Comparison of ENCODE assay signal across 13 mouse cellular contexts in genomic region chr11:96365441-96366091, GRCm38 (mm10). TPM values are rescaled to one million over a fixed set of nuclear protein-coding genes. Genes with fewer than 3 reads are reported as not detected.
A peak's percentile ranks its signal among the peaks of the same experiment; 100 is the strongest.
DNase-seq lines count a peak whose midpoint lies in the region; ATAC-seq and TF ChIP-seq lines count a peak whose summit lies in the region.
"Had no signal": no experiment of that assay in that cellular context is flagged by ENCODE, and none has a peak within 500 bp of the region (broad histone marks: within the 10 kb centered on the region; RNA-seq: fewer than 3 reads in every experiment).

Gene Hoxb1, plus strand, starts transcription at chr11:96365752.

- ATAC-seq in lung, embryonic 15.5 days (ENCODE audit: borderline replicate concordance, extremely low read depth, low FRiP score, low TSS enrichment), result no peak
- ATAC-seq in intestine, embryonic 14.5 days (replicated peaks; ENCODE audit: low FRiP score, low TSS enrichment, low read depth), result no peak
- ATAC-seq in neural tube, embryonic 15.5 days (ENCODE audit: low FRiP score), result peak; percentile 68; the same call in 1 of the 2 replicates
- ATAC-seq in CD4-positive, CD25-positive, alpha-beta regulatory T cell, adult 4 months, result no peak

- DNase-seq in gastrocnemius, adult 2 months, result no peak
- no peak for DNase-seq in gastrocnemius, adult 8-10 months (ENCODE audit: low spot score in 2 of 2)
- DNase-seq in lung, postnatal 14 days, result no peak
- no peak for DNase-seq in intestine, embryonic 14.5 days (ENCODE audit: low spot score)
- DNase-seq in left cerebral cortex, adult 9 months (ENCODE audit: low spot score in 2 of 2), result no peak
- DNase-seq: gastrocnemius, postnatal 10 days; lung, adult 18-20 months had no signal

- H3K4me3 ChIP-seq in gastrocnemius, adult 2 months, result peak within 1 kb of the TSS; percentile 29
- H3K4me3 ChIP-seq in lung, embryonic 15.5 days, result peak within 1 kb of the TSS; percentile 17
- H3K4me3 ChIP-seq in intestine, embryonic 14.5 days (ENCODE audit: low read depth, low read length), result 0 out of 2 replicates have a peak within 1 kb of the TSS, but pooled peaks have one; percentile 14
- peak within 1 kb of the TSS; percentile 25 for H3K4me3 ChIP-seq in neural tube, embryonic 15.5 days (replicated peaks)
- H3K4me3 ChIP-seq: embryonic facial prominence, embryonic 13.5 days had no signal

- intact Hi-C loops in gastrocnemius, adult 2 months (cut with DNase I), result no loop called here

- peaks cover 47% of the 10 kb centered on the region for H3K27me3 ChIP-seq in lung, embryonic 15.5 days
- H3K27me3 ChIP-seq in intestine, embryonic 14.5 days (replicated peaks; ENCODE audit: control insufficient read depth, insufficient read depth, low read length), result peaks cover 26% of the 10 kb centered on the region
- H3K27me3 ChIP-seq in neural tube, embryonic 15.5 days (replicated peaks), result no peaks in the 10 kb centered on the region

- TF ChIP-seq CTCF in gastrocnemius, adult 2 months (IDR thresholded peaks at IDR 0.05), result no peak

- peak within 1 kb of the TSS; percentile 51 for H3K4me2 ChIP-seq in lung, embryonic 15.5 days
- peak within 1 kb of the TSS; percentile 41 for H3K4me2 ChIP-seq in intestine, embryonic 14.5 days (ENCODE audit: low read length)
- peak within 1 kb of the TSS; percentile 55 for H3K4me2 ChIP-seq in neural tube, embryonic 15.5 days
- H3K4me2 ChIP-seq: embryonic facial prominence, embryonic 13.5 days had no signal

- H3K4me1 ChIP-seq in lung, embryonic 15.5 days, result peaks cover 22% of the 10 kb centered on the region
- peaks cover 8% of the 10 kb centered on the region; the same call in 1 of the 2 replicates for H3K4me1 ChIP-seq in intestine, embryonic 14.5 days (replicated peaks; ENCODE audit: control insufficient read depth, insufficient read depth, low read length)
- peaks cover 24% of the 10 kb centered on the region for H3K4me1 ChIP-seq in neural tube, embryonic 15.5 days
- H3K4me1 ChIP-seq: embryonic facial prominence, embryonic 13.5 days had no signal

- H3K36me3 ChIP-seq in lung, embryonic 15.5 days, result no peaks in the 10 kb centered on the region
- no peaks in the 10 kb centered on the region for H3K36me3 ChIP-seq in intestine, embryonic 14.5 days (ENCODE audit: control insufficient read depth, insufficient read depth, low read length)
- no peaks in the 10 kb centered on the region for H3K36me3 ChIP-seq in neural tube, embryonic 15.5 days
- H3K36me3 ChIP-seq: embryonic facial prominence, embryonic 13.5 days had no signal

- H3K9ac ChIP-seq in lung, embryonic 15.5 days, result no peak within 1 kb of the TSS
- no peak within 1 kb of the TSS for H3K9ac ChIP-seq in intestine, embryonic 14.5 days (ENCODE audit: low read length)
- H3K9ac ChIP-seq in neural tube, embryonic 15.5 days (replicated peaks), result peak within 1 kb of the TSS; percentile 6; the same call in 1 of the 2 replicates
- H3K9ac ChIP-seq: embryonic facial prominence, embryonic 13.5 days had no signal

- H3K27ac ChIP-seq in gastrocnemius, adult 2 months, result no peak within 1 kb of the TSS
- H3K27ac ChIP-seq in lung, embryonic 15.5 days, result no peak within 1 kb of the TSS
- no peak within 1 kb of the TSS for H3K27ac ChIP-seq in intestine, embryonic 14.5 days (ENCODE audit: low read depth)
- H3K27ac ChIP-seq in neural tube, embryonic 15.5 days (replicated peaks), result no peak within 1 kb of the TSS
- H3K27ac ChIP-seq: embryonic facial prominence, embryonic 13.5 days had no signal

- 18% methylated on average over 26 of the region's 26 CpGs for WGBS in lung, embryonic 15.5 days
- 34% methylated on average over 26 of the region's 26 CpGs for WGBS in intestine, embryonic 14.5 days
- 4% methylated on average over 26 of the region's 26 CpGs for WGBS in neural tube, embryonic 15.5 days

- H3K9me3 ChIP-seq in lung, embryonic 15.5 days, result no peaks in the 10 kb centered on the region
- H3K9me3 ChIP-seq in intestine, embryonic 14.5 days (ENCODE audit: control insufficient read depth, low read length), result no peaks in the 10 kb centered on the region
- H3K9me3 ChIP-seq in neural tube, embryonic 15.5 days (replicated peaks), result no peaks in the 10 kb centered on the region; the same call in 1 of the 2 replicates
- H3K9me3 ChIP-seq: embryonic facial prominence, embryonic 13.5 days had no signal

RNA-seq across cellular contexts. Expression of gene Hoxb1, which starts in this region (rescaled TPM):
- total RNA-seq in gastrocnemius, adult 2 months (2021), result not detected
- total RNA-seq in gastrocnemius, adult 8-10 months (2022), result not detected
- 0.14 TPM in 1 of 2 replicates, not detected in the other for polyA plus RNA-seq in lung, embryonic 15.5 days (2015; fragmentation: Nextera tagmentation; extraction: Ambion mirVana)
- 0.36 and 0.42 TPM in 2 replicates for polyA plus RNA-seq in intestine, embryonic 14.5 days (2014; fragmentation: Nextera tagmentation; extraction: Ambion mirVana)
- polyA plus RNA-seq in neural tube, embryonic 15.5 days (2015; fragmentation: Nextera tagmentation; extraction: Ambion mirVana), result 0.38 and 0.65 TPM in 2 replicates
- polyA plus RNA-seq in CD4-positive, CD25-positive, alpha-beta regulatory T cell, adult 4 months (2017; shearing (Covaris generic)), result not detected
- total RNA-seq: gastrocnemius, postnatal 10 days; layer of hippocampus, adult 18-20 months had no signal
- polyA plus RNA-seq: embryonic facial prominence, embryonic 13.5 days; spleen, adult 2 months had no signal

Comparison
In these comparisons a context has a peak if more than half of its experiments do, and no peak if none do; other contexts are left out.
1. Peak in ATAC-seq, H3K4me3 ChIP-seq, H3K9ac ChIP-seq and H3K4me2 ChIP-seq in neural tube, embryonic 15.5 days; RNA of the gene not detected or under 1 TPM.